In the genomic region with DNA sequence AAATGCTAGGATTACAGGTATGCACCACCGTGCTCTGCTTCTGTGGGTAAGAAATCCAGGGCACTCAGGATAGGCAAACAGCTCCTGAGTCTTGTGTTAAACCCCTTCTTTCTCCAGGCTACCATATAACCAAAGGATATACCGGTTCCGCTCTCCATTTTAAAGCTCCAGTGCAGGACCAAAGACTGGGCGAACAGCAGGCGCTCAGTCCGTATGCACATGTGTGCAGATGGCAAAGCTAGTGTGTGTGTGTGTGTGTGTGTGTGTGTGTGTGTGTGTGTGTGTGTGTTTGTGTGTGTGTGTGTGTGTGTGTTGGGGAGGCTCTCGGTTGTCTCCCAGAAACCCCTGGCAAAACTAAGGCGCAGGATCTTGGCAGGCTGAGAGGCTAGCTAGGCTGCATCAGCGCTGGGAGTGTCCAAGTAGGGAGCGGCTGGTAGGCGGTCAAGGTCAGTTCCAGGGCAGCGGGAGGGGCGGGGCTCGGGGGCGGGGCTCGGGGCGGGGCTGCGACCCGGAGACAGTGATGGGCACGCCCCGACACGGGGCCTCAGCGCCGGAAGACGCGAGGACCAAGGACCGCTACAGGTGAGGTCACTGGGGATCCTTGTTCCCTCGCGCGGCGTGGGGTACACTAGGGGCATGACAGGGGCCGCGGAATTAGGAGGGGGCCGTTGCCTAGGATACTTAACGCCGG, we compare ENCODE assay signal across 7 mouse cellular contexts. TPM values are rescaled to one million over a fixed set of nuclear protein-coding genes. Genes with fewer than 3 reads are reported as not detected.
DNase-seq lines count a peak whose midpoint lies in the region; ATAC-seq lines count a peak whose summit lies in the region.

Gene Aifm2 (plus strand): TSS at position 493 of the 691 bp plus-strand sequence.

- peak; percentile 83 for DNase-seq in Muller cell, postnatal 12 days (ENCODE audit: inconsistent ontology term)
- peak; percentile 37 for DNase-seq in c-Kit-negative CD71-positive TER-119-positive erythroid progenitor cells, embryonic 14.5 days (ENCODE audit: low read depth, low spot score)
- peak; percentile 44 for DNase-seq in forebrain, embryonic 14.5 days (ENCODE audit: low spot score)
- peak; percentile 78 for DNase-seq in hindbrain, embryonic 10.5 days (ENCODE audit: low spot score)

- WGBS in forebrain, embryonic 14.5 days: 15% methylated on average over 29 of the region's 36 CpGs
- WGBS in hindbrain, embryonic 10.5 days: 15% methylated on average over 36 of the region's 36 CpGs
- WGBS in limb, embryonic 15.5 days: 12% methylated on average over 36 of the region's 36 CpGs
- 13% methylated on average over 33 of the region's 36 CpGs for WGBS in midbrain, embryonic 16.5 days
- 9% methylated on average over 36 of the region's 36 CpGs for WGBS in stomach, embryonic 16.5 days

- no peaks in the 10 kb centered on the region for H3K9me3 ChIP-seq in forebrain, embryonic 14.5 days (replicated peaks; ENCODE audit: control insufficient read depth, low read length)
- H3K9me3 ChIP-seq in hindbrain, embryonic 10.5 days: no peaks in the 10 kb centered on the region
- no peaks in the 10 kb centered on the region for H3K9me3 ChIP-seq in limb, embryonic 15.5 days
- no peaks in the 10 kb centered on the region for H3K9me3 ChIP-seq in midbrain, embryonic 16.5 days (replicated peaks; ENCODE audit: control insufficient read depth, low read length, poor library complexity, severe bottlenecking)
- no peaks in the 10 kb centered on the region for H3K9me3 ChIP-seq in stomach, embryonic 16.5 days (replicated peaks; ENCODE audit: control insufficient read depth, low read length)

- peaks cover 3% of the 10 kb centered on the region; the same call in 1 of the 2 replicates for H3K4me1 ChIP-seq in forebrain, embryonic 14.5 days (ENCODE audit: control insufficient read depth, insufficient read depth, low read length)
- peaks cover 15% of the 10 kb centered on the region for H3K4me1 ChIP-seq in hindbrain, embryonic 10.5 days (replicated peaks)
- peaks cover 11% of the 10 kb centered on the region for H3K4me1 ChIP-seq in limb, embryonic 15.5 days
- H3K4me1 ChIP-seq in midbrain, embryonic 16.5 days (ENCODE audit: control insufficient read depth, insufficient read depth, low read length): peaks cover 6% of the 10 kb centered on the region
- H3K4me1 ChIP-seq in stomach, embryonic 16.5 days (ENCODE audit: control insufficient read depth, insufficient read depth, low read length): peaks cover 11% of the 10 kb centered on the region

- H3K36me3 ChIP-seq in forebrain, embryonic 14.5 days (ENCODE audit: control insufficient read depth, insufficient read depth, low read length): no peaks in the 10 kb centered on the region
- no peaks in the 10 kb centered on the region for H3K36me3 ChIP-seq in hindbrain, embryonic 10.5 days
- no peaks in the 10 kb centered on the region for H3K36me3 ChIP-seq in limb, embryonic 15.5 days
- H3K36me3 ChIP-seq in midbrain, embryonic 16.5 days (ENCODE audit: control insufficient read depth, insufficient read depth, low read length): no peaks in the 10 kb centered on the region
- H3K36me3 ChIP-seq in stomach, embryonic 16.5 days (ENCODE audit: control insufficient read depth, insufficient read depth, low read length): no peaks in the 10 kb centered on the region

- peak; percentile 62 for ATAC-seq in forebrain, embryonic 14.5 days
- peak; percentile 79 for ATAC-seq in limb, embryonic 15.5 days (ENCODE audit: insufficient number of reproducible peaks, low FRiP score, low TSS enrichment, low read depth)
- ATAC-seq in midbrain, embryonic 16.5 days: peak; percentile 68
- peak; percentile 94 for ATAC-seq in stomach, embryonic 16.5 days (ENCODE audit: insufficient read depth, low FRiP score)

- no peaks in the 10 kb centered on the region for H3K27me3 ChIP-seq in forebrain, embryonic 14.5 days (replicated peaks; ENCODE audit: control insufficient read depth, insufficient read depth, low read length)
- H3K27me3 ChIP-seq in hindbrain, embryonic 10.5 days (ENCODE audit: insufficient read depth, poor library complexity, severe bottlenecking): peaks cover 54% of the 10 kb centered on the region
- no peaks in the 10 kb centered on the region for H3K27me3 ChIP-seq in limb, embryonic 15.5 days
- no peaks in the 10 kb centered on the region; the same call in 1 of the 2 replicates for H3K27me3 ChIP-seq in midbrain, embryonic 16.5 days (ENCODE audit: control insufficient read depth, insufficient read depth, low read depth, low read length)
- H3K27me3 ChIP-seq in stomach, embryonic 16.5 days (ENCODE audit: control insufficient read depth, insufficient read depth, low read length): no peaks in the 10 kb centered on the region

- peak within 1 kb of the TSS; percentile 78 for H3K4me2 ChIP-seq in forebrain, embryonic 14.5 days (ENCODE audit: low read length)
- H3K4me2 ChIP-seq in limb, embryonic 15.5 days: peak within 1 kb of the TSS; percentile 83
- H3K4me2 ChIP-seq in midbrain, embryonic 16.5 days (ENCODE audit: low read length): peak within 1 kb of the TSS; percentile 94
- peak within 1 kb of the TSS; percentile 95 for H3K4me2 ChIP-seq in stomach, embryonic 16.5 days (ENCODE audit: low read depth, low read length)

- peak within 1 kb of the TSS; percentile 42 for H3K4me3 ChIP-seq in forebrain, embryonic 14.5 days (ENCODE audit: low read depth, low read length)
- H3K4me3 ChIP-seq in hindbrain, embryonic 10.5 days: peak within 1 kb of the TSS; percentile 65
- peak within 1 kb of the TSS; percentile 62 for H3K4me3 ChIP-seq in limb, embryonic 15.5 days
- H3K4me3 ChIP-seq in midbrain, embryonic 16.5 days (ENCODE audit: low read depth, low read length): peak within 1 kb of the TSS; percentile 57
- H3K4me3 ChIP-seq in stomach, embryonic 16.5 days (replicated peaks; ENCODE audit: low read length): peak within 1 kb of the TSS; percentile 69

- H3K27ac ChIP-seq in forebrain, embryonic 14.5 days (ENCODE audit: low read depth, low read length): no peak within 1 kb of the TSS
- peak within 1 kb of the TSS; percentile 50; the same call in 1 of the 2 replicates for H3K27ac ChIP-seq in hindbrain, embryonic 10.5 days
- no peak within 1 kb of the TSS for H3K27ac ChIP-seq in limb, embryonic 15.5 days
- no peak within 1 kb of the TSS for H3K27ac ChIP-seq in midbrain, embryonic 16.5 days (ENCODE audit: low read length)
- peak within 1 kb of the TSS; percentile 60 for H3K27ac ChIP-seq in stomach, embryonic 16.5 days (ENCODE audit: low read length)

- H3K9ac ChIP-seq in forebrain, embryonic 14.5 days (ENCODE audit: low read length): peak within 1 kb of the TSS; percentile 55
- peak within 1 kb of the TSS; percentile 45; the same call in 1 of the 2 replicates for H3K9ac ChIP-seq in limb, embryonic 15.5 days
- H3K9ac ChIP-seq in midbrain, embryonic 16.5 days (ENCODE audit: low read depth, low read length): peak within 1 kb of the TSS; percentile 65
- peak within 1 kb of the TSS; percentile 75 for H3K9ac ChIP-seq in stomach, embryonic 16.5 days (ENCODE audit: low read length)

RNA-seq across cellular contexts. Expression of gene Aifm2, which starts in this region (rescaled TPM):
- 4.4 and 5.2 TPM in 2 replicates for polyA plus RNA-seq in forebrain, embryonic 14.5 days (2014; fragmentation: Nextera tagmentation; extraction: Ambion mirVana)
- polyA plus RNA-seq in hindbrain, embryonic 10.5 days (2016; fragmentation: Nextera tagmentation; extraction: Ambion mirVana): 5.1 and 8.2 TPM in 2 replicates
- polyA plus RNA-seq in limb, embryonic 15.5 days (2015; fragmentation: Nextera tagmentation; extraction: Ambion mirVana): 12.5 and 14.9 TPM in 2 replicates
- polyA plus RNA-seq in midbrain, embryonic 16.5 days (2015; fragmentation: Nextera tagmentation; extraction: Ambion mirVana): 13.2 and 13.9 TPM in 2 replicates
- polyA plus RNA-seq in stomach, embryonic 16.5 days (2015; fragmentation: Nextera tagmentation; extraction: Ambion mirVana): 16.0 and 16.2 TPM in 2 replicates

Comparison
In these comparisons a context has a peak if more than half of its experiments do, and no peak if none do; other contexts are left out.
1. H3K27ac ChIP-seq: peak in hindbrain, embryonic 10.5 days (single experiment) and stomach, embryonic 16.5 days (single experiment); none in forebrain, embryonic 14.5 days (single experiment), limb, embryonic 15.5 days (single experiment) and midbrain, embryonic 16.5 days (single experiment).
2. Peak in every context shown above with its lines, with median percentiles within 50 percentile points of each other: DNase-seq, ATAC-seq, H3K4me2 ChIP-seq, H3K4me3 ChIP-seq and H3K9ac ChIP-seq.